Mouse (Mus musculus) urinary bladder, postnatal 14 days (tissue): Measurements from ENCODE around the gene Mslnl.

Experiments
- DNase-seq: peaks from one replicate; pipeline ENCODE4 v3.0.0; 2021; ENCODE audit warnings: low spot score

Gene Mslnl

GRCm38 (mm10) chr17:25744311-25744710 lies 8.5 kb downstream of the Mslnl start:
- no peak for DNase-seq

DNA sequence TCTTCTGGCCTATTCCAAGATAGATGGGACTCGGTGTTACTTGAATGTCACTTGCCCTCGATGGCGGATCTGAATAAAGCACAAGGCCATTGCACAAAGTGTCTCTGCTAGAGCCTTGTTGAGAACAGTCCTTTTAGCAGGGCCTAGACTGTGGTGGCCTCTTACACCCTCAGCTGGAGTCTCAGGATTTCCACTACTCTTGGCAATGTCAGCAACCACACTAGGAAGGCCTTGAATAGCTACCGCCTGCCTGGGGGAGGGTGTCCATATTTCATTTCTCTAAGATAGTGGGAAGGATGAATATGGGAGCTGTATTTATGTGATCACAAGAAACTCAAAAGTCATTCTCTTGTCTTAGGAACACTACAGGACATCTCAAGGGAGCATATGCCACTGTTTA lies 12.4 kb downstream of the Mslnl start:
- no peak for DNase-seq

DNA sequence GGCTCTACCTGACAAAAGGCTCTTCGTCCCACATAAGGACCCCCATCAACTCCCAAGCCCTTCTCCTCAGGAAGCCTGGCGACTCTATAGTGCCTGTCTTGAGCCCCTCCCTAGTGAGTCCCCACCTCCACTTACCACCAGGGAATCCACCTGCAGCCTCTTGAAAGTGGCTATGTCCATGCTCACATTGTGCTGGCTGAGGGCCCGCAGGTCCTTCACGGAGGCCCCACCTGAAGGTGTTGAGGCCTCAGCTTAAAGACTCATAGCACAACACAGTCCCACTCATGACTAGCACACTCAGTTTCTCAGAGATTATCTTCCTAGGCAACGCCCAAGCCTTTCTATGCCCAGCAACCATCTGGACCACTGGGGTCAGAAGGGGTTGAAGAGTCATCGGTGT lies 13.5 kb downstream of the Mslnl start:
- DNase-seq = no peak

GRCm38 (mm10) chr17:25751446-25751845 lies 15.6 kb downstream of the Mslnl start:
- DNase-seq = peak; percentile 71

DNA sequence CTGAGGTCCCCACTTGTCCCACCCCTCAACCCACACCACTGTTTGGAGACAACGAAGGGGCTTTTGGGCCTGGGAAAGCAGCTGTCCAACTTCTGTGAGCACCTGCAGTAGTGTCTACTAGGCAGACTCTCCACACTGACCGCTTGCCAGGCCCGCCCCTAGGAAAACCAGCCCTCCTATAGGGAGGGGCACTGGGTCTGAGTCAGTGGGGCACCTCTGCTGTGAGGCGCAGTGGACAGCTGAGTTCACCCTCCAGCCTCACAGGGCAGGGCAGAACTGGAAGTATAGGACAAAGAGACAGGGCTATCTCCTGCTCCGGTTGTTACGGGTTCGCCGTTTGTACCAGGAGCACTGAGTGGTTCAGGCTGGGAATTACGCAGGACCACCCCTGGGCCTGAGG lies 18.4 kb downstream of the Mslnl start, which contains the start of gene Msln:
Gene Msln, minus strand, starts transcription at position 138 of the 400 bp plus-strand sequence.
- DNase-seq = peak; percentile 37

- DNase-seq = no peak
Measured at GRCm38 (mm10) chr17:25755086-25755485, 19.2 kb downstream of the Mslnl start.

DNA sequence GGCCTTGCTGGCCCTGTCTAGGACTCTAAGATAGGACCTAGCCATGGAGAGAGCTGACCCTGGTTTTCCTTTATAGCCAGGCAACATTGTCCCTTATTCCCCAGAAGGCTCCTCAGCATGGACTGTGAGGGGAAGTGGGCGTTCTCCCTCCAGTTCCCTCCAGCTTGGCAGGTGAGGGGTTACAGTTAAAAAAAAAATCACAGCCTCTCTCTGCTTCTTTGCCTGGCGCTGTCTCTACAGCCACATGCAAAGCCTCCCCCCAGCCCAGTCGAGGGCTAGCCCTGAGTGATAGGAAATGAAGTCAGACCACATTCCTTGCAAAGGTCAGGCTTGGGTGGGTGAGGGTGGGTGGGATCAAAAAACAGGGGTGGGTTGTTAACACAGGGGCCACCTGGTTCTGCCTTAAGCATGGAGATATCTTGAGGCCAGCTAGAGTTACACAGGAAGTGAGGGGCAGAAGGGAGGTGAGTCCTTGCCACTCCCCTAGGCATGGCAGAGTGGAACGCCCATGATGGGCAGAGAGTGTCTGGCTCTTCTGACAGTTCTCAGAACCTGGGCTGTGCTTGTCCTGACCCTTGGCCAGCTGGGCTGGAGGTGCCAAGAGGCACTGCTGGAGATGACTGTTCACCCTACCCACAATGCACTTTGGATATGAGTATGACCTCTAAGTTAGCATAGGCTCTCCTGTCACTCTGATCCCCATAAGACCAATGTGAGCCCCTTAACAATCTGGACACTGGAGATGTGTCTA lies 20.0 kb downstream of the Mslnl start:
- peak; percentile 21 for DNase-seq

DNA sequence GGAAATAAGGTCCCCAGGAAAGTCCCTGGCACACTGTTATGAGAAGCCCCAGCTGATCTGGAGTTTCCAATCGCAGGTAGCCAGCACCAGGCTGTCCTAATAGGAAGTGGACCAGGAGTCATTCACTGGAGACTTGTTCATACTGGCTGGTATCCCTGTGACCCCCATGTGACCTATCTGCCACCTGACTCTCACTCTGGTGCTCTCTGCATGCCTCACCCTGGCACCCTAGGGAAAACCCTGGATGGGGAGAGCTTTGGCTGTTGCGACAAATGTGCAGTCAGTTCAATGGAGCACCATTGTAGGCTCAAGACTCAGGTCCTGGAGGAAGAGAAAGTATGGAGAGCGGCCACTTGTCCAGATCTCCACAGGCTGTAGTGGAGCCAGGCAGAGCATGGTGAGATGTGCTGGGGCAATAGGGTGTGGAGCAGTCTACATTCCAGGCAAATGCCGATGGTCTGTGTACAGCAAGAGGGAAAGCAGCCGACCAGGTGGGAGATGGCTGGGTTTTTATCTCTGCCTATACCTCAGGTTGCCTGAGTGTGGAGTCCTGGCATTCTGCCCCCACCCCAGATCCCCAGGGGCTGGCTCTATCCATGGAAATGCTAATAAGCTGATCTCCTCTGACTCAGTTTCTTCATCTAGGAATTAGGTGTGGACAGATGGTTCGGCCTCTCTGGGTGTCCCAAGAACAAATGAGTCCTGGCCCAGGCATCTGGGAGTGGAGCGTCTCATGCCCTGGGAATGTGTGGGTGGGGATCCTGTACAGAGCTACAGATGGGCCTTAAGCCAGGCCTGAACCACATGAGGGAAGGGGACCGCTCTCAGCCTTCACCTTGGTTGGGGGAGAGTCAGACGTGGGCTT lies 20.8 kb downstream of the Mslnl start:
- DNase-seq = peak; percentile 49

DNA sequence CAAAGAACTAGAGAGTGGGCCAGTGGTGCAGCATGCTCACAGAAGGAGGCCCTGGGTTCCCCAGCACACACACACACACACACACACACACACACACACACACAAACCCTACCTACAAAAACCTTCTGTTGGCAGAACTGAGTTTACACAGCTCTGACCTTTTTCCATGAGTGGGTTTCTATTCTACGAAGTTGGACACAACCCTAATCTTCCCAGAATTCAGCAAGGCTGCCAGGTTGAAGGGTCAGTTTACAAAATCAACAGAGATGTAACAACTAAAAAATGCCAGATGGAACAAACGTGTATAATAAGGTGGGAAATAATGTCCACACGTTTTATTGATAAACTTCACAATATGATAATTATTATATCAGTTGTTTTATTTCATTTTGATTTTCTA lies 21.8 kb downstream of the Mslnl start:
- no peak for DNase-seq

- DNase-seq = no peak
Measured at GRCm38 (mm10) chr17:25760148-25760547, 24.3 kb downstream of the Mslnl start.

- DNase-seq = no peak
Measured at GRCm38 (mm10) chr17:25761561-25761970, 25.7 kb downstream of the Mslnl start.

DNA sequence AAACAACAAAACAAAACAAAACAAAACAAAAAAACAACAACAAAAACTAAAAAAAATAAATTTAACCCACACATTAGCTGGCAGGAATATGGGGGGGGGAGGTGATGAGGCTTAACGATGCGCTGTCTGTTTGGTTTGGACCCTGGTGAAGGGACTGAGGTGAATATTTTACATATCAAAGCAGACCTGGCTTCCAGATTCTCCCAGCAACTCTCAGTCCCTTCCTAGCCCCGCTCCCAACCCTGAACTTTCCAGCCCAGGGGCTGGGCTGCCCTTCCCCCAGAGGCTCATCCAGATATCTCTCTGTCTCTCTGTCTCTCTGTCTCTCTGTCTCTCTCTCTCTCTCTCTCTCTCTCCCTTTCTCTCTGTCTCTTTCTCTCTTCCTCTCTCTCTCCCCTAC lies 26.7 kb downstream of the Mslnl start:
- no peak for DNase-seq

GRCm38 (mm10) chr17:25765886-25766285 lies 30.0 kb downstream of the Mslnl start:
- no peak for DNase-seq

GRCm38 (mm10) chr17:25769331-25769730 lies 33.5 kb downstream of the Mslnl start:
- DNase-seq = no peak

DNA sequence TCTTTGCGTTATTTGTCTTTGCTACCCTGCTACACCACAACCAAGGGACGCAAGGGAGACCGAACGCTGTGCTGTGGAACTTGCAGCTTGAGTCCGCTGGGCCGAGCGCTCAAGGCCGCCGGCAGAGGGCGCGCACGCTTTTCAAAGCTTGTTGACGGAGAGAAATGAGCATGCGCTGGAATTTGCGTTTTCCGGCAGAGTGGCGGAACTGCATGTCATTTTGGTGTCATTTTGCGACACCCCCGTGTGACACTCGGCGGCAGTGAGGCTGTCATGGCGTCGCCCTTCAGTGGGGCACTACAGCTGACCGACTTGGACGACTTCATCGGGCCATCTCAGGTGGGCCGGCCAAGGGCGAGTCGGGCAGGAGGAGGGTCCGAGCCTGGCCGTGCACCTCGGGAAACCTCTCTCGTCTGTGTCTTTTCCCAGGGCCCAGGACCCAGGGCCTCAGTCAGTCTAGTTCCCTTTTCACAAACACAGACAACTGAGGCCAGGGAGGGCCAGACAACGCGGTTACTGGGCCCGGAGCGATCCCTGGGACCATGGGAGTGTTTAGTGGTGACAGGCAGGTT lies 37.8 kb downstream of the Mslnl start, which contains the start of gene Narfl:
Gene Narfl, plus strand, starts transcription at position 228 of the 572 bp plus-strand sequence.
- DNase-seq = peak; percentile 97

DNA sequence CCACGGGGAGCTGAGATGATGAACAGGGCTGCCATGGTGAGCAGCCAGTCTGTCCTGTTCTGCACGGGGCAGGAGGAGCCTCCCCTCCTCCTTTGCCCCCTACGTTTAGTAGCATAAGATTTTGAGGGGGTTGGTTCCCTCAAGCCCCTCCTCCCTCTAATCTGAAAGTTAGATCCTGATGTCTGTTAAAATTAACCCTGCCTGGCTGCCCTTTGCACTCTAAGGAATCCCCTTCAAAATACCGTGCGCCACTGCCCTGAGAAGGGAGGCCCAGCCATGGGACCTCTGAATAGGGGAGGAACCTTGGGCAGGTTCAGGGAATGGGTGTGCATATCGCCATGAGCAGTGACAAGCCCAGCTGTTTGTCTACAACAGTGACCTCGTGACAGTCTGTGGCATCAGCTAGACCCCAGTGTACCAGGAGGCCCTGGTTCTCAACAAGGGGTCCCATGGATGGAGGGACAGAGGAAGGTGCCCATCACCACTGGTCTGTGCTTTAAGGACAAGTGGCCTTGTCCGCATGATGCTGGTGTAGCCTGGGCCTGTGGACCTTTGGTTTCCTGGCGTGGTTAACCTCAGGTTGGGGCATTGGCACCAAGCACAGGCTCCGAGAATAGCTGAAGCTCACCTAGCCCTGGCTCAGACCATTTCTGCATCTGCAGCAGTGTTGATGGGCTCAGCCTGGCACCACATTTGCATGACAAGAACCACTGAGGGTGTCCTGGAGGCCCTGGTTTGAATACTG lies 39.6 kb downstream of the Mslnl start:
- no peak for DNase-seq

GRCm38 (mm10) chr17:25777948-25778347 lies 42.1 kb downstream of the Mslnl start:
- no peak for DNase-seq

GRCm38 (mm10) chr17:25781339-25781738 lies 45.5 kb downstream of the Mslnl start:
- DNase-seq = no peak

DNA sequence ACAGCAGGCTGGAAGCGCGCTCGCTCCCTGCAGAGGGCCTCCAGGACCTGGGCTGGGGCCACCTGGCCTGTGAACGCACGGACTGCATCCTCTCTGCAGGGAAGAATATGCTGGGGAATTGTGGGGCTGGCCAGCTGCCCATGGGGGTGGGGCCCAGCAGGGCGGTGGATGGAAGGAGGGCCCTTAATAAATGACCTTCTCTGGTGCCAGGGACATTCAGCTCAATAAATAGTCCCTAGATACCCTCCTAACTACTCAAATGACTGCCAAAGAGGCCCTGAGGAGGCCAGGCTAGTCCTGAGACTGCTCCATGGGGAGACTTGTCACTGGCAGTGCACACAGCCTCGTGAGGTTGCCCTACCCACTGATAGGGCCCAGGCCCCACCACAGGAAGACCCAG lies 47.2 kb downstream of the Mslnl start:
- no peak for DNase-seq

GRCm38 (mm10) chr17:25783861-25784574 lies 48.2 kb downstream of the Mslnl start:
- DNase-seq = no peak

- peak; percentile 97 for DNase-seq
Measured at GRCm38 (mm10) chr17:25785281-25785745, 49.5 kb downstream of the Mslnl start, which contains the start of gene Haghl. TSS of gene Haghl (minus strand) at chr17:25785673.
